Mouse (Mus musculus): Measurements from ENCODE around the gene Pcf11.

Pcf11 gene

GRCm38 (mm10) chr7:92669507-92670471, at the start of gene Pcf11:
Pcf11 (minus strand) TSS chr7:92669934.
- DNase-seq (ENCODE audit: low read depth, low spot score), result peak; percentile 99

DNA sequence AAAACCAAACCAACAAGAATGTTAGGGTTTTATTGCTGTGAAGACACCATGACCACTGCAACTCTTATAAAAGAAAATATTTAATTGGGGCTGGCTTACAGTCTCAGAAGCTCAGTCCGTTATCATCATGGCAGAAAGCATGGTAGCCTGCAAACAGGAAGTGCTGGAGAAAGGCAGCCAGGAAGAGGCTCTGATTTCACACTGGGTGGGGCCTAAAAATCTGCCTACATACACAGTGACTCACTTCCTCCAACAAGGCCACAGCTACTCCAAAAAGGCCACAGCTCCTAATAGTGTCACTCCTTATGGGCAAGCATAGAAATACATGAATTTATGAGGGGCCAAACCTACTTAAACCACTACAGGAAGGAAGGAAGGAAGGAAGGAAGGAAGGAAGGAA, 45.3 kb upstream of the Pcf11 start:
- DNase-seq (ENCODE audit: low read depth, low spot score), result no peak

DNA sequence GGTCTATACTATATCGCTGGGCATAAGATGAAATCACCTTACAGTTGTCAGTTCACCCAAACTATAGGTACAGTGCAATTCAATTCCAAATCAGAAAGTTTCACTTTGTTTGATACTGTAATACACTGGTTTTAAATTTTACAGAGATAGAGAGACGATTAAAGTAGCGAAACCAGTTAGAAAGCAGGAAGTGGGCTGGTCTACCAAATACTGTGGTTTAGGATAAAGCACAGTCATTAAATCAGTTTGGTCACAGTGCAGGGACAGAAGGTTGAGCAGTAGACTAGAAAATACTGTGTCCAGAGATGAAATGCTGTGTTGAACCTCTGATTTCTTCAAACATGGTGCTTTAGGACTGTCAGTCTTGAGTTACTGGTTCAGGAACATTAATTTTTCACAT, 41.9 kb upstream of the Pcf11 start:
- peak; percentile 33 for DNase-seq (ENCODE audit: low read depth, low spot score)

GRCm38 (mm10) chr7:92709573-92709972, 39.8 kb upstream of the Pcf11 start:
- DNase-seq (ENCODE audit: low read depth, low spot score), result no peak

DNA sequence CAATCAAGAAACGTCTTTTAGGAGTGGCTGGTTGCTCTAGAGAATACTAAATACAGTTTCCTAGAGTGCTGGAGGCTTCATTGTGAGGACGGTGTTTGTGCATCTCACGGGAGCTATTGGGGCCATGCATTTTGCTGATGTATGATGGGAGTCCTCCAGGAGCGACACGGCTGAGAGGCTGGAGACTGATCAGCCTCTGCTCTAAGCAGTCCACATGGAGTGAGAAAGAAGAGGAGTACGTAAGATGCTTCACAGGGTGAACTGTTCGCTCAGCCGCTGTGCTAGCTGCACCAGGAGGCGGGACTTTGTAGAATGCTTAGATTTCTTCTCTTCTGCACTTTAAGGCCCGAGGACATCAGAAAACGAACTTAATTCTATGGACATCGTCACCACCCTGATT, 37.0 kb upstream of the Pcf11 start:
- DNase-seq (ENCODE audit: low read depth, low spot score), result no peak

DNA sequence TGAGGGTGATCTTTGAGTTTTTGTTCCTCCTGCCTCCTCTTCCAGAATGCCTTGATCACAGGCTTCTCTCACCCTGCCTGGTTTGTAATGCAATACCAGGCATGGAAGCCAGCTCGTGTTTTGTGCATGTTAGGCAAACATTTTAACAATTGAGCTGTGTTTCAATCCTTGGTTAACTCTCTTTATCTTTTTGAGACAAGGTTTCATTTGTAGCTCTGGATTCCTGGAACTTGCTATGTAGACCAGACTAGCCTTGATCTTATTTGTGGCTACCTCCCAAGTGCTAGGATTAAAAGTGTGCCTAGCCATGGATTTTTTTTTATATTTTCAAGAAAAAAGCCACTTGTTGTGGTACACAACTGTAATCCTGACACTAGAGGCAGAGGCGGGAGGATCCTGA, 35.8 kb upstream of the Pcf11 start:
- no peak for DNase-seq (ENCODE audit: low read depth, low spot score)

DNA sequence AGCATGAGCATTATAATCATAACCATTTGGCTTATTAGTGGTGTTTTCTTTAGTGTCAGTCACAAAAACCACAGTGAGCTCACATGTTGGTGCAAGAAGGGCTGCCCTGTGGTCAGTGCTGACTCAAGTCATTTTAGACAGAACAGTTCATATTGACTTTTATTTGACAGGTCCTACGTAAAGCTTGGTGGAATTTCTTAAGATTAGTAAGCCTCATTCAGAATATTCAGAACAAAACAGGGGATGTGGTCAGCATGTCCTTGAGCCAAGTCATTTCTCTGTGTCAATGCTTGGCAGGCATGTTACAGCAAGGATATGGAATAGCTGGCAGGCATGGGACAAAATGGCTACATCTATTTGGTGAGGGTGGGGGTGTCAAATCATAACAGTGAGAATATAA, 33.9 kb upstream of the Pcf11 start:
- DNase-seq (ENCODE audit: low read depth, low spot score), result no peak

DNA sequence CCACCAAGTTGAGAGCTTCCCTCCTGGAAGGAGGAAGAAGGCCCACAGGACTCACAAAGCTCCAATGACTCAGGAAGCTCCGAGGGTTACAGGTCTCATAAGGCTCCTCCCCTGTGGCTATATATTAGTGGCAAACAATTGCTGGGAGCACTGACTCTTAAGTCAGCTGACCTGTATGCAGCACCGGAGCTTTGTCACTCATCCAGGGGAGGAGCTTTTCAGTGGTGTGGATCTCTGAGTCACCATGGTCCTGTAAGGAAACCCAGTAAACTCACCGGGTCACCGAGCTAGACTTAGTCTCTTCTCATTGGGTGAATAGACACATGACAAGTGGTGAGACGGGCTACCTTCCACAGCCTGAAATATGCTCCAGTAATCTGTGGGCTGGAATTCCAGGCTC, 29.0 kb upstream of the Pcf11 start:
- DNase-seq (ENCODE audit: low read depth, low spot score), result no peak

DNA sequence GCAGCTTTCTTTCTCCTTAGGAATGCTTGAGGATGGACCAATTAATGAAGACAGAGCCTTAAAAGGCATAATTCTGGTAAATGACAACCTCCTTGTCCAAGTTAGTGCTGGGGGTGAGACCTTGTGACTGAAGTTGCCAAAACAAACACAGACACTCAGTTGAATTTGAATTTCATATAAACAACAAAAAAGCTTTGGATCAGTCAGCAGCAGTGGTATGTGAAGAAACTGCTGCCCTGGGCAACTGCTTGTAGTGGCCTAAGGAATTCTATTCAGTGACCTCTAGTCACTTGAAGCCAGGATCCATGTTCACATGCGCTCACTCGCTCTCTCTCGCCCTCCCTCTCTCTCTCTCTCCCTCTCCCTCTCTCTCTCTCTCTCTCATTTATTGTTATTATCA, 26.7 kb upstream of the Pcf11 start:
- DNase-seq (ENCODE audit: low read depth, low spot score), result no peak

DNA sequence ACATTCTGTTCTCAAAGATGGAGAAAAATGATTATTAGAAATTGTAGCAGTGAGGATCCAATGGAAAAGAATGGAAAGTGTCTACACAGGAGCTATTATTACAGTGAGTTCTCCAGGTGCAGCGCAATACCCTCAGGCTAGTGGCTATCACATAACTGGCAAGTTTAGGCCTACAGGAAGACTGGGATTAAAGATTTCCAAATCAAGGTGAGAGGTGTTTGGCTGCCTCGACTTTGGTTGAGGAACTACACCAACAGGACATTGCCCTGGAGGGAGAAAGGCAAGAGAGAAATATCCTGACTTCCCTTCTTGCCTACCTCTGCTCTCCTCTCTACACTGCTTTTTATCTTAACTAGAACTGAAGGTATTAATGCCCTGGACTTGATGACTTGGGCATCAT, 19.4 kb upstream of the Pcf11 start:
- DNase-seq (ENCODE audit: low read depth, low spot score), result no peak

GRCm38 (mm10) chr7:92688299-92688669, 18.6 kb upstream of the Pcf11 start:
- no peak for DNase-seq (ENCODE audit: low read depth, low spot score)

DNA sequence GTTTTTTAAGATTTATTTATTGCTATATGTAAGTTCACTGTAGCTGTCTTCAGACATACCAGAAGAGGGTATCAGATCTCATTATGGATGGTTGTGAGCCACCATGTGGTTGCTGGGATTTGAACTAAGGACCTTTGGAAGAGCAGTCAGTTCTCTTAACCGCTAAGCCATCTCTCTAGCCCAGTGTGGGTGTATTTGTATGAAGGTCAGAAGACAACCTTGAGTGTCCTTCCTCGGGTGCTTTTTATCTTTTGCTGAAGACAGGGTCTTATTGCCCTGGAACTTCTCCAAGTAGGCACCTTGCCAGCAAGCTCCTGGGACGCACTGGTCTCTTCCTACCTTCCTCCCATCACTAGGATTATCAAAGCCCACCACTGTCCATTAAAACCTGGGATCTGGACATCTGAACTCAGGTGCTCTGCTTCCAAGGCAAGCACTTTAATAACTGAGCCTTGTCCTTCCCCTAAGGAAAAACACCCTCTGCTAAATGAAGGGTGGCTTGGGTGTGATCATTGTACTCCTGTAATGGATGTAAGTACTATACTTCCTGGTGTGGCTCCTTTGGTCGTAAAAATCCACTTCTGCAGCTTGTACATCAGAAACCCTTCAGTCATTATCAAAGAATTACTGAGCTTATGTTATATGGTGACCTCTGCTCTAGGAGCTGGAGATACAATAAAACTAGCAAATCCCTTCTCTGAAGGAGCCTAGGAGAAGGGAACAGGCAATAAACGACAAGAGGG, 18.0 kb upstream of the Pcf11 start:
- DNase-seq (ENCODE audit: low read depth, low spot score), result no peak

DNA sequence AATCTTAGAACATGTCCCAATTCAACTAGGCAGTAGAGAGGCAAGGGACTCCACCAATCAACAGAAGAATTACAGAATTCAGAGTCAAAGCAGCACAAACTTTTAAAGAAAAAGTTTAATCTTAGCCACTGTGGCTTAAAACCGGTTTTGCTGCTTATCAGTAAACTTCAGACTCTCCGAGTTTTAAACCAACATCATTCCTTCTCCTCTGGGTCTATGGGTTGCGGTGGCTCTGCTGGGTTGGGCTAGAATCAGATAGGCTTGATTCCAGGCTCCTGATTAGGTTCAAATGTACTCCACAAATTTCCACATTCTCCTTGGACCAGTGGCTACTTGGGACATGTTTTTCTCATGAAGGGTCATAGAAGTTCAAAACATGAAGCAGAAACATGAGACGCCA, 7.6 kb upstream of the Pcf11 start:
- DNase-seq (ENCODE audit: low read depth, low spot score), result no peak

GRCm38 (mm10) chr7:92675131-92675530, 5.4 kb upstream of the Pcf11 start:
- no peak for DNase-seq (ENCODE audit: low read depth, low spot score)

DNA sequence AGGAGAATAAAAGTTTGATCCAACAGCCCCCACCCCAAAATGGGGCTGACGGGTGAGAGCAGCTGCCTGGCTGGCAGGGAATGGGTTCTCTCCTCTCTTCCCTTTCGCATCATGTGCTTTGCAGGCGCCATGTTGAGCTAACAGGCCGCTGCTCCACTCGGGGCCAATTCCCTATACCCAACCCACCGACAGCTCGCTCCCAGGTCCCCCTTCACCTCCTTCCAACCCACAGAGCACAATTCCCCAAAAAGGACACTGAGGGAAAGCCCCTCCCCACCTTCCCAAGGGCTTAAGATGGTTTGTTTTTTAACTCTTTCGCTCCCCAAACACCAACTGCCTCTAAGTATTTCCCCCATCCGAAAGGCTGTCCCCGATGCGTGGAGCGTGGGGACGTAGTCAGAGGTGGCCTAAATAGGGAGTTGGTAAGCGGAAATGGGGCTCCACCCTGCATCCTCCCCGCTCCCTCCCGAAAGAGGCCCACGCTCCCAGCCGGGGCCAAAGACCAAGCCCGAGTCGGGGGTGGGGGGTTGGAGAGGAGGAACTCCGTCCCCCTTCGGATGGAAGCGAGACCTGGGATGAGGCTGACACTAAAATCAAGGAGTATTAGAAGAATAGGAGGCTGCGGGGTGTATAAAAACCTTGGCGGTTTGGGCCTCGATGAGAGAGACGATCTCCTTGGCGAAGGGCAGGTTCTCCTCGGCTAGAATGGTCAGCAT, 785 bp downstream of the Pcf11 start:
- DNase-seq (ENCODE audit: low read depth, low spot score), result peak; percentile 76

DNA sequence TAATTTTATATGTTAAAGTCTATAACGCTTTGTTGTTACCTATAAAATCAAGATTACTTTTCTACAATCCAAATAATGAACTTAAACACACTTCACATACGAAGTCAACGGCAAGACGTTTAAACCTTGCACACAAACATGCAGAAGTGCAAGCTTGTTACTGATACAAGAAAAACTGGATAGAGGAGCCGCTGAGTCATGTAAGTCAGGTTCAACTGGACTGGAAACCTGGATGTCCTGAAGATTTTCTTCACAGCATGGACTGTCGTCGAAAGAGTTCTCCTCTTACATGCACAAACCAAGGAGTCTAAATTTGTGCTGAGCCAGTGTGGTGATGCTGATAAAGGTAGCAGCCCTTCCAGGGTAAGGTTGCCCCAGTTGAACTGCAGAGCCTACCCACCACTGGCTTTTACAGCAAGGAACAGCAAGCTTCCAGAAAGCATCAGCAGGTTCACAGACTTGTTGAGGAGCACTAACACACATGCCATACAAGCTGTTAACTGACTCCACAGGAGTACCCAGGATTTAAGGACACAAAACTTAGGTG, 3.4 kb downstream of the Pcf11 start:
- DNase-seq (ENCODE audit: low read depth, low spot score), result no peak

DNA sequence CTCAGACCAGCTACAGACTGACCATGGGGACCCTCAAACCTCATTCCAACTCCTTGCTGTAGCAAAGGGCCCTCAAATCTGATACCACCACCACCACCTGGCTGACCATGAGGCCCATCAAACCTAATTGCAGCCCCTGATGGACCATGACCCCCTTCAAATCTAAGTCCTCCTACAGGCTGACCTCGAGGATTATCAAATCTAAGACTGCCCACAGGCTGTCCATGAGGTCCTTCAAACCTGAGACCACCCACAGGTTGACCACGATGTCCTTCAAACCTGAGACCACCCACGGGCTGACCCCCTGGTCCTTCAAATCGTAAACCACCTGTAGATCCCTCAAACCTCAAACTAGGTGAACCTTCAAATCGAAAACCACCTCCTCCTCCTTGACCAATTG, 11.7 kb downstream of the Pcf11 start:
- DNase-seq (ENCODE audit: low read depth, low spot score), result no peak

GRCm38 (mm10) chr7:92656386-92656785, 13.3 kb downstream of the Pcf11 start:
- DNase-seq (ENCODE audit: low read depth, low spot score), result no peak

GRCm38 (mm10) chr7:92653329-92653728, 16.4 kb downstream of the Pcf11 start:
- no peak for DNase-seq (ENCODE audit: low read depth, low spot score)

- DNase-seq (ENCODE audit: low read depth, low spot score), result no peak
Observed at GRCm38 (mm10) chr7:92647790-92648189, 21.9 kb downstream of the Pcf11 start.

DNA sequence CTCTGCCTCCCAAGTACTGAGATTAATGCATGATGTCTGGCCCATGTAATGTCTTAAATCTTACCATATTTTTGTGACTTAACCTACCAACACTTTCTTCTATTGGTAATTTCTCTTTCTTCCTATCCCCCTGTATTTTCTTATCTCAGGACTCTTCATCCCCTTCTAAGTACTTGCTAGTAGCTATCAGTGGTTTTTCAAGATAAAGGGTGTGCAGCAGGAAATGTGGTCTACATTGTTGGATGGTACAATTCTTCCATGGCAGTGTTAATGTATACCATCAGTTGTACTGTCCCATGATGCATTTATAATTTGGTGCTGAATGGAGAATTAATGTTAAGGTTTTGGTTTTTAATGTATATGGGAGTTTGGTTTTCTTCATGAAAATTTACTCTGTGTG, 27.4 kb downstream of the Pcf11 start:
- DNase-seq (ENCODE audit: low read depth, low spot score), result no peak

GRCm38 (mm10) chr7:92638050-92638449, 31.7 kb downstream of the Pcf11 start:
- DNase-seq (ENCODE audit: low read depth, low spot score), result no peak

Measured in CD4-positive helper T cell, adult 2 months (primary cell).